Mouse (Mus musculus) v-Abl transformed pro-B cells (cell line): Measurements from ENCODE around the gene Mms19.

Source experiments
- in situ Hi-C, 2 experiments: fragments of 400-800 bp; cut with MboI; formaldehyde crosslinking; loops; one replicate each; pipeline ENCODE4 v1.15.1; 2025; ENCODE audit not compliant: unreplicated experiment in 2 of 2

Gene Mms19

DNA sequence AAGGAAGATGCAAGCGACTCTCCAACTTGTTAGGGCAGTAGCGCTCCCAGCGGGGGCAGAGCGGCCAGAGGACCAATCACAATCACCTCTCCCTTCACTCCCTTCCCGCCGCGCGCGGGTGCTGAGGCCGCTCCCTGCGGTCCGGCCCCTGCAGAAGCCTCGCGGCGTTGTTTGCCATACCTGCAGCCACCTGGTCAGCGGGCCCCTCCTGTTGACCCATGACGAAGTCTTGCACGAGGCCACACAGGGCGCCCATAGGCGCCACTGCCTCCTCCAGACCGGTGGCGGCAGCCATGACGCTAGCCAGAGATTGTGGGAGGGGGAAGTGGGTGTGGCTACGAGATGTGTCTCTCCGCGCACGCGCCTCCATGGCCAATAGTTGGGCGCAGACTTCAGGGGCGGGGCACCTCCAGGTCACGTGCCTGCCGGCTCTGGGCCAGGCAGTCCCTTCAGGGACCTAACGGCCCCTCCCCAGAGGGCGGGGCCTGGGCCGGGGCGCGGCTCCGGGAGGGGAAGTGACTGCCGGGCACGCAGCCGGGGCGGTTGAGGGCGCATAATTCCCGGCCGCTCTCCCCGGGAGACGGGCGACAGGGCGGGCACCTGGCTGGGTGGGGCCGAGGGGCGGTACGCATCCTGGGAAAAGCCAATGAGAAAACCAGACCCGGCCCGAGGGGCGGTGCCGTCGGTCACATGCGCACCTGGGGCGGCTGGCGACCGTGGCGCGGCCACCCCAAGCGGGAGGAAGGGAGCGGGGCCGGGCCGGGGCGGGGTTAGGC lies at the start of gene Mms19:
Gene Mms19, minus strand, starts transcription at position 339 of the 776 bp plus-strand sequence.
- in situ Hi-C loops, result no loop called here

GRCm38 (mm10) chr19:42026158-42026557 lies 45.2 kb upstream of the Mms19 start:
- in situ Hi-C loops, result loop anchor here (10.0 to 25.0 kb wide), 4 partner anchors 211 to 1386 kb away; partner anchors contain the start of gene Arhgap19 (in 1 of the 2)

GRCm38 (mm10) chr19:42022542-42022848 lies 41.5 kb upstream of the Mms19 start:
- in situ Hi-C loops, result loop anchor here (10.0 kb wide), 3 partner anchors 208 to 368 kb away; partner anchors contain the start of gene Arhgap19 (in 1 of the 2)

DNA sequence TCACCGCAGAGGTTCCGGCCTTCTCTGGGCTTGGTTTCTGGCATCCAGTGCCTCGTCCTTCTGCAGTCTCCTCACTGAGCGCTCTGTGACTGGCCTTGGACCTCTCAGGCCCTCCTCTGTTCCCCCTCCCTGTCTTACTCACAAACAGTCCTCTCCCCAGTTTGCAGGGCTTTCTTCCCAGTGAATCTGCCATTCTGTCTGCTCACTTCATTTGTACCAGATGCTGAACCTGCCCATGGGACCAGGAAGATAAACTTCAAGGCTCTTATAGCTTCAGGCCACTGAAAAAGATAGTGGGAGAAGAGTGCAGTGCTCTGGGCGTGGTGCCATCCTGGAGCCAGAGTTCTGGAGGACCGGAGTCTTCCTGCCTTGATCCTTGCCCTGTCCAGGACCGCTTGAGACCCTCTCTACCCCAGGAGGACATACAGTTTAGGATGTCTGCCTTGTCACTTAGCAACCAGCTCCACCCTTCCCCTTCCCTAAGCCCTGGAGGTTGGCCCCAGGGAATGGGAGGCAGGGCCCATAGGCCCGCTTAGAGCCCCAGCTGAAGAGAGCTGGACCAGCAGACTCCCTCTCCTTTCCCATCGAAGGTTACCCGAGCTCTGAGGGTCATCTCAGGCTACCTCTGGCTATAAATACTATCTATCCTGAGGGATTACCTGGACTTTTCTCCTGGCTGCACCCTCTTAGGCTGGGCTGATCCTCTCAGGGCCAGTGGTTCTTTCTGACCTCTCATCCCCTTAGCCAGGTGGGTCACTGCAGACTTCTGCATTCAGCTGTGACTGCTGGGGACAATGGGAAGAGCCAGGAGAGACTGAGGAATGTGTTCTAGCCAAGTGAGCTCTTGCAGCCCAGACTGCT lies 41.0 kb upstream of the Mms19 start:
- in situ Hi-C loops, result loop anchor here (10.0 kb wide), 3 partner anchors 207 to 367 kb away; partner anchors contain the start of gene Arhgap19 (in 1 of the 2)

- in situ Hi-C loops, result no loop called here
Observed at GRCm38 (mm10) chr19:42019011-42019522, 38.1 kb upstream of the Mms19 start.

DNA sequence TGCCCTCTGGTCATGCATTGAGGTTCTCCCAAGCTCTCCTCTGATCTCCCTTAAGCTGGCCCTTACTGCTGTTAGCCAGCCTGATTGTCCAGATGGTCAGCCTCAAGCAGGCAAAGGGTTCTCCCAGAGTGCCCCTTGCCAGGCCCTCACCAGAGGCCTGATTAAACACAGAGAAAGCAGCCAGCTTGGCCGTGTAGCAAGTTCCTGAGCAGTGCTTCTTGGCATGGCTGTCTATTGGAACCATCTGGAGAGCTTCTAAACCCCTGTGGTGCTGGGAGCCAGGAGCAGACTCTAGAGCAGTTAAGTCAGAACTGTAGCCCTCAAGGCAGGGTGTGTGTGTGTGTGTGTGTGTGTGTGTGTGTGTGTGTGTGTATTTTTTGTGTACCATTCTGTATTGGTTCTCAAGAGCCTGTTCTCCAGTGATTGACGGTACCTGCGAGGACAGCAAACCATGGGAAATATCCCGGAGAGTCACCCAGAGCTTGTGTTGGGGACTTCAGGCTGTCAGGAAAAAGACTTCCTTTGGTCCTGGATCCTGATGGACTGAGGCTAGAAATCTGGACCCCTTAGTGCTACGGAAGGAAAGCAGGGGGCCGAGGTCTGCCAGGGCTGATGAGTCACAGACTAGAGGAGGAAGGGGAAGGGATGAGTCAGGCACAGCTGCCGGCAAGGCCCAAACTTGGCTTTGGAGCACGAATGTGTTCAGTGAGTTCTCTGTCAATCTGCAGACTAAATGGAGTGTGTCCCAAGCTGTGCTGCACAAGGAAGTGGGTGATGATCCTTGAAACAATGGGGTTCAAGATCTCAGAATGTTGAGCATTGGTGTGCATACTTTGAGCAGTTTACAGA lies 36.7 kb upstream of the Mms19 start:
- in situ Hi-C loops, result no loop called here

DNA sequence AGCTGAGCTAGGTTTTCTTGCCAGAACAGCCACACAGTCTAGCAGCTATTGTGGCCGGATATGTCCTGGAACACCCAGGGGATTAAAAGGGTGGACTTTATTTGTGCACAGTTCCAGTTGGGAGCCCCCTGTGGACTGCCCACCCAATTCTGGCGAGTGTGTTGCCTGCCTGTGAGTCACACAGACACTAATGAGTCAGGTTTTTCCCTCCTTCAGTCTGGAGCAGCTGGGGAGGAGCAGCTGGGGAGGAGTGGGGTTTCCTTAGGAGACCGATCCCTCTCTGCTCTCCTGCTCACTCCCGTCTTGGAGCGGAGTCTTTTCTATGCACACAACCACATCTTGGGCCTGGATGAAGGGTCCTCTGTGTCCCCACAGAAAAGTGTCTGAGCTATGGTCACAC lies 35.9 kb upstream of the Mms19 start:
- in situ Hi-C loops, result no loop called here

- in situ Hi-C loops, result no loop called here
Observed at GRCm38 (mm10) chr19:42016251-42016650, 35.3 kb upstream of the Mms19 start.

DNA sequence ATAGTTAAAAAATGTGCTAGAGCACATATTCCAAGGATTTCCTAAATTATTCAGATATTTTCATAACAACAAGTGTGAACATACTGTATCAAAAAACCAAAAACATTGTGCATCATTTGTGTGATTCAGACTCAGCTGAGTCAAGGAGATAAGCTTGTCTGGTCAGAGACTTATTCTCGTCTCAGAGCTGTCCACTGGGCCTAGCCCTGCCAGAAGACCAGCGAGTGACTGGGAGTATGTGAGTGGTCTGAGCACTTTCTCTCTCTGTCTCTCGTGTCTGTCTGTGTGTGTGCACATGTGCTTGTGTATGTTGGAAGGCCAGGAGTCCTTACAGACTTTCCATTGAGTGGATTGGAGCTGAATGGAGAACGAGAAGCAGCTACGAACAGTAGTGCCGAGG lies 34.0 kb upstream of the Mms19 start:
- in situ Hi-C loops, result no loop called here

GRCm38 (mm10) chr19:42014231-42014825 lies 33.4 kb upstream of the Mms19 start:
- in situ Hi-C loops, result no loop called here

DNA sequence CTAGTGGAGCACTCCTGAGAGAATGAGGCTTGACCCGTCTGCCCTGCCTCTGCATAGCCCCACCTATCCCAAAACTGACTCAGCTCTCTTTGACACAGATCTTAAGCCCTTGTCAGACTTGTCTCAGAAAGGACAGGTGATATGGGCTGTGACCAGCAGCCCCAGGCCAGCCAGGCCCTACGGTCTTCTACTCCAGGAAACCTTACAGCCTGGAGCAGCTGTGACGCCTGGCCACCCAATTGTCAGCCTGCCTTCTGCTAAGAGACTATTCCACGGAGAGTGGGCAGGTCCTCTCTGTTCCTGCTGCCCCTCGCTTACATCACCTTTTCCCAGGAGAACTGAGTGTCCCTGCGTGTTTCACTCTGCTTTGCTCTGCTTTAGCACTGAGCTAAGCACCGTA lies 30.2 kb upstream of the Mms19 start:
- in situ Hi-C loops, result no loop called here

GRCm38 (mm10) chr19:42010436-42010835 lies 29.5 kb upstream of the Mms19 start:
- in situ Hi-C loops, result no loop called here

GRCm38 (mm10) chr19:42009067-42009466 lies 28.1 kb upstream of the Mms19 start:
- in situ Hi-C loops, result no loop called here

- in situ Hi-C loops, result no loop called here
Observed at GRCm38 (mm10) chr19:42008586-42008985, 27.6 kb upstream of the Mms19 start.

- in situ Hi-C loops, result no loop called here
Observed at GRCm38 (mm10) chr19:42006568-42006967, 25.6 kb upstream of the Mms19 start.

- in situ Hi-C loops, result no loop called here
Observed at GRCm38 (mm10) chr19:42005616-42006015, 24.7 kb upstream of the Mms19 start.

DNA sequence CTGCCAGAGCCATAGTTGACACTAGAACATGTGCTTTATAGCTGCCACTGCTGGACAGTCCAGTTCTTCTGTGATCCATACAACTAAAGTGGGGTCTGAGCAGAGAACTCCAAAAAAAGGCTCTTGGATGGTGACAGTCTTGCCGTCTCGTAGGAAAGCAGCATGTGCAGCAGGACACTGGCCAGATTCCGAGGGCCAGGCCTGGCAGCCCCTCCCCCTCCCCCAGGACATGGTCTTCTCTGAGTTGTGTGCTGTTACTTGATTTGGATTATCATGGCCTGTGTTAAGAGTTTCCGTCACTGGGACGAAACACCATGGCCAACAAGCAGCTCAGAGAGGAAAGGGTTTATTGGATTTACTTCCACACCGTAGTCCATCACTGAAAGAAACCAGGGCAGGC lies 23.3 kb upstream of the Mms19 start:
- in situ Hi-C loops, result no loop called here

- in situ Hi-C loops, result no loop called here
Observed at GRCm38 (mm10) chr19:42001253-42001980, 20.5 kb upstream of the Mms19 start.

DNA sequence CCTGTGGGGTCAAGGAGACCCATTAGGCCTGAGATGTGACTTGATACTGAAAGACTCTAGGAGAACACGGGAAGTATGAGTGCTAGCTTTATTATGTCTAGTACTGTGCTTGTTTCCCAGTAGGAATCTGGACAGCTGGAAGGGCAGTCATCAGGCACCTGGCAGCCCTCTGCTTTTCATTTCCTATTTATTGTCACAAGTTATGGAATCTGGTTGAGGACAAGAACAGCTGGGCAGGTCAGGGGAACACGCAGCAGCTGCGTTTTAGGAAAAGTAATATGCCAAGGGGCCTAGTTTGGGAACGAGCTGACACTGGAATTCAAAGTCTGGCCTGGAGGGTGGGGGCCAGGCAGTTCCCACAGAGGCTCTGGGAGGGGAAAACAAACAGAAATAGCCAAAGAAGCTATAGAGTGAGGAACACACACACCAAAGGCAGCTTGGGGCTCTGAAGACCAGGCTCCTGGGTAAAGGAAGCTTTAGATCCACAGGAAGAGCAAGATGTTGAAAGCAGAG lies 19.5 kb upstream of the Mms19 start:
- in situ Hi-C loops, result no loop called here
